Mouse (Mus musculus) megakaryocyte, embryonic 14.5 days (primary cell): Measurements from ENCODE around the gene 4931422A03Rik.

ENCODE experiments used
- FLI1 ChIP-seq: IDR thresholded peaks from 2 replicates; pipeline ENCODE4 v1.6.1; 2012; ENCODE audit warnings: low read length, inconsistent platforms, mixed read lengths
- GATA1 ChIP-seq: IDR thresholded peaks from 3 replicates; pipeline ENCODE4 v1.6.1; 2012; ENCODE audit warnings: mixed read lengths, low read length, inconsistent platforms, borderline replicate concordance

DNA sequence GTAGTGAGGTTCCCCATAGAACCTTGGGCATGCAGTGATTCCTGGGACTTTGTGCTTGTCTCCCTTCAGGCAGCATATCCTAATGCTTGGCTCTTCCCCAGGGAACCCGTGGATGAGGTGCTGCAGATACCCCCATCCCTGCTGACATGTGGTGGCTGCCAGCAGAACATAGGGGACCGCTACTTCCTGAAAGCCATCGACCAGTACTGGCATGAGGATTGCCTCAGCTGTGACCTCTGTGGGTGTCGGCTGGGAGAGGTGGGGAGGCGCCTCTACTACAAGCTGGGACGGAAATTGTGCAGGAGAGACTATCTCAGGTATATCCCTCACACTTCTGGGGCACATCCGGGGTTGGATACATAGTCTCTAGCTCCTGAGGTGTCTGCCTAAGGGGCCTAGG, 52.3 kb downstream of the 4931422A03Rik start:
- TF ChIP-seq GATA1 (no peak), FLI1 (no peak)
